Mouse (Mus musculus) liver, adult (tissue): Measurements from ENCODE around the gene Ehhadh.

ENCODE experiments used
- GATA4 ChIP-seq: IDR thresholded peaks from 2 replicates; pipeline ENCODE4 v1.6.1; 2014; ENCODE audit warnings: mild to moderate bottlenecking, low read length; ENCODE audit not compliant: insufficient replicate concordance

Ehhadh gene

GRCm38 (mm10) chr16:21814861-21815668, 27.5 kb upstream of the Ehhadh start:
- TF ChIP-seq GATA4: no peak

GRCm38 (mm10) chr16:21813164-21813834, 25.7 kb upstream of the Ehhadh start:
- TF ChIP-seq GATA4: no peak

GRCm38 (mm10) chr16:21806892-21807291, 19.3 kb upstream of the Ehhadh start:
- TF ChIP-seq GATA4: no peak

GRCm38 (mm10) chr16:21804258-21804657, 16.7 kb upstream of the Ehhadh start:
- TF ChIP-seq GATA4: no peak

- TF ChIP-seq GATA4: no peak
Measured at GRCm38 (mm10) chr16:21795071-21795470, 7.5 kb upstream of the Ehhadh start.

- TF ChIP-seq GATA4: no peak
Measured at GRCm38 (mm10) chr16:21794697-21795045, 7.1 kb upstream of the Ehhadh start.

- peak; percentile 5; the same call in 1 of the 2 replicates for TF ChIP-seq GATA4
Measured at GRCm38 (mm10) chr16:21793875-21794696, 6.5 kb upstream of the Ehhadh start, which contains the start of gene Map3k13. TSS of gene Map3k13 (plus strand) at chr16:21794346.

GRCm38 (mm10) chr16:21791779-21792178, 4.2 kb upstream of the Ehhadh start:
- TF ChIP-seq GATA4: no peak

- no peak for TF ChIP-seq GATA4
Measured at GRCm38 (mm10) chr16:21790469-21790868, 2.9 kb upstream of the Ehhadh start.

GRCm38 (mm10) chr16:21789180-21789579, 1.6 kb upstream of the Ehhadh start:
- TF ChIP-seq GATA4: no peak

GRCm38 (mm10) chr16:21788581-21788980, 974 bp upstream of the Ehhadh start:
- no peak for TF ChIP-seq GATA4

- no peak for TF ChIP-seq GATA4
Measured at GRCm38 (mm10) chr16:21786317-21786716, 1.3 kb downstream of the Ehhadh start.

- TF ChIP-seq GATA4: peak; percentile 67; the same call in 1 of the 2 replicates
Measured at GRCm38 (mm10) chr16:21785000-21785399, 2.6 kb downstream of the Ehhadh start.

- no peak for TF ChIP-seq GATA4
Measured at GRCm38 (mm10) chr16:21782807-21783206, 4.8 kb downstream of the Ehhadh start.

- no peak for TF ChIP-seq GATA4
Measured at GRCm38 (mm10) chr16:21781895-21782294, 5.7 kb downstream of the Ehhadh start.

GRCm38 (mm10) chr16:21781277-21781676, 6.3 kb downstream of the Ehhadh start:
- no peak for TF ChIP-seq GATA4

GRCm38 (mm10) chr16:21779149-21779548, 8.5 kb downstream of the Ehhadh start:
- TF ChIP-seq GATA4: no peak
